Mouse (Mus musculus) forebrain, postnatal 0 days (tissue): Measurements from ENCODE around the gene Mmd. TPM values are rescaled to one million over a fixed set of nuclear protein-coding genes. Genes with fewer than 3 reads are reported as not detected.
A peak's percentile ranks its signal among the peaks of the same experiment; 100 is the strongest.

Experiments
- ATAC-seq: fragments of 200-750 bp; cut with Nextera tagmentation; 2 replicates; pipeline ENCODE4 v1.8.0; 2017; ENCODE audit warnings: mild to moderate bottlenecking, moderate library complexity
- DNase-seq: peaks from one replicate; pipeline ENCODE4 v3.0.0-alpha.2; 2015
- H3K27ac ChIP-seq: fragments of 300-500 bp; sonication (generic); 2 replicates; pipeline ENCODE4 v1.5.1; 2014; ENCODE audit warnings: low read depth, mild to moderate bottlenecking, antibody characterized with exemption, low read length, moderate library complexity, mixed read lengths
- H3K27me3 ChIP-seq: fragments of 300-500 bp; sonication (generic); 2 replicates; pipeline ENCODE4 v1.6.1; 2014; ENCODE audit warnings: mild to moderate bottlenecking, low read length, mixed read lengths; ENCODE audit not compliant: insufficient read depth
- H3K36me3 ChIP-seq: fragments of 300-500 bp; sonication (generic); 2 replicates; pipeline ENCODE4 v1.6.1; 2014; ENCODE audit warnings: mild to moderate bottlenecking, moderate library complexity; ENCODE audit not compliant: insufficient read depth
- H3K4me1 ChIP-seq: fragments of 300-500 bp; sonication (generic); 2 replicates; pipeline ENCODE4 v1.6.1; 2014; ENCODE audit warnings: antibody characterized with exemption; ENCODE audit not compliant: insufficient read depth
- H3K4me2 ChIP-seq: fragments of 300-500 bp; sonication (generic); 2 replicates; pipeline ENCODE4 v1.6.1; 2014; ENCODE audit warnings: low read depth, mild to moderate bottlenecking, moderate library complexity
- H3K4me3 ChIP-seq: fragments of 300-500 bp; sonication (generic); 2 replicates; pipeline ENCODE4 v1.5.1; 2014; ENCODE audit warnings: low read depth, low read length, mixed read lengths
- H3K9ac ChIP-seq: fragments of 300-500 bp; sonication (generic); 2 replicates; pipeline ENCODE4 v1.6.1; 2014; ENCODE audit warnings: mild to moderate bottlenecking
- H3K9me3 ChIP-seq: fragments of 300-500 bp; sonication (generic); 2 replicates; pipeline ENCODE4 v1.6.1; 2016; ENCODE audit warnings: low read length
- CTCF ChIP-seq: sonication (generic); IDR thresholded peaks from 2 replicates; pipeline ENCODE4 v1.5.1; 2016; ENCODE audit warnings: antibody characterized with exemption, control low read depth, low read depth
- WGBS: fragments of 180-500 bp; shearing (Covaris S2); extraction: QIAGEN DNeasy Blood & Tissue Kit; methylation state at CpG from one replicate; pipeline ENCODE4 v1.1.7; 2014; 5-methylcytosine and 5-hydroxymethylcytosine counted together
- polyA plus RNA-seq: library from polyadenylated mRNA; unstranded; fragments of >200 nt; fragmentation: Nextera tagmentation; extraction: Ambion mirVana; gene quantifications from 2 replicates; pipeline ENCODE4 v1.2.1, GENCODE M21; 2015
- total RNA-seq: library from RNA; depleted of rRNA; stranded (reverse); fragments of >200 nt; gene quantifications from 2 replicates; pipeline ENCODE4 v1.2.3, GENCODE M21; 2014

Mmd gene
- total and polyA plus RNA-seq, 2 experiments from 2014 or later, result 119 to 161 TPM

GRCm38 (mm10) chr11:90291156-90291555, 41.9 kb downstream of the Mmd start:
- DNase-seq (no peak), ATAC-seq (no peak)
- WGBS, result 78% methylated on average over 4 of the region's 4 CpGs
- H3K27ac ChIP-seq, result no peak overlapping the region
- no peaks in the 10 kb centered on the region for H3K27me3 ChIP-seq
- H3K9me3 ChIP-seq, result no peaks in the 10 kb centered on the region
- no peak overlapping the region for H3K4me2 ChIP-seq
- H3K4me3 ChIP-seq, result no peak overlapping the region
- no peaks in the 10 kb centered on the region for H3K36me3 ChIP-seq
- H3K4me1 ChIP-seq, result no peaks in the 10 kb centered on the region
- TF ChIP-seq CTCF, result no peak
- H3K9ac ChIP-seq, result no peak overlapping the region

DNA sequence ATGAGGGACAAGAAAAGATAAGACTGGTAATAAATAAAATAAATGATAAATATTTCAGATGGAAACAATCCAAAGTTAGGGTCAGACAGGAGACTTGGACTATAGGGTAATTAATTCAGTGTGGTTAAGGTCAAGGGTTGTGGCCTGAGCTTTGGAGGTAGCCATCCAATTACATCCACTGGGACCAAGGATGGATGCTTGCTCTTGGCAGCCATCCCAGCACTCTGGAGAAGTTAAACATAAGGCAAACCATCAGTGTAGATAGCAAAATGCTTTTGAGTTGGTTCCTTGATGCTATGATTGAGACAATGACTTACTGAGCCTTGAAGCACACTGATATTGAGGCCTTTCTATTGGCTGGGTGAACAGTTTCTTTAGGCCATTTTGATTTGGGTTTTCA, 43.5 kb downstream of the Mmd start:
- Histone ChIP-seq H3K27me3 (no peaks in the 10 kb centered on the region), H3K36me3 (no peaks in the 10 kb centered on the region), H3K4me3 (no peak overlapping the region), H3K4me1 (no peaks in the 10 kb centered on the region), H3K4me2 (no peak overlapping the region), H3K27ac (no peak overlapping the region), H3K9me3 (no peaks in the 10 kb centered on the region), H3K9ac (no peak overlapping the region)
- no peak for DNase-seq
- no peak for ATAC-seq
- no peak for TF ChIP-seq CTCF

GRCm38 (mm10) chr11:90294622-90295021, 45.4 kb downstream of the Mmd start:
- TF ChIP-seq CTCF, result no peak
- 90% methylated on average over 2 of the region's 2 CpGs for WGBS
- H3K4me1 ChIP-seq, result no peaks in the 10 kb centered on the region
- ATAC-seq (no peak), DNase-seq (no peak)
- H3K4me2 ChIP-seq, result no peak overlapping the region
- H3K4me3 ChIP-seq, result no peak overlapping the region
- no peaks in the 10 kb centered on the region for H3K27me3 ChIP-seq
- H3K36me3 ChIP-seq, result no peaks in the 10 kb centered on the region
- H3K9me3 ChIP-seq, result no peaks in the 10 kb centered on the region
- no peak overlapping the region for H3K27ac ChIP-seq
- no peak overlapping the region for H3K9ac ChIP-seq

- H3K4me1 ChIP-seq, result no peaks in the 10 kb centered on the region
- no peaks in the 10 kb centered on the region for H3K36me3 ChIP-seq
- ATAC-seq (no peak), DNase-seq (no peak)
- H3K9ac ChIP-seq, result no peak overlapping the region
- no peak overlapping the region for H3K27ac ChIP-seq
- H3K4me2 ChIP-seq, result no peak overlapping the region
- TF ChIP-seq CTCF, result no peak
- no peak overlapping the region for H3K4me3 ChIP-seq
- no peaks in the 10 kb centered on the region for H3K27me3 ChIP-seq
- no peaks in the 10 kb centered on the region for H3K9me3 ChIP-seq
- 76% methylated on average over 5 of the region's 5 CpGs for WGBS
Observed at GRCm38 (mm10) chr11:90306067-90306466, 56.8 kb downstream of the Mmd start.

DNA sequence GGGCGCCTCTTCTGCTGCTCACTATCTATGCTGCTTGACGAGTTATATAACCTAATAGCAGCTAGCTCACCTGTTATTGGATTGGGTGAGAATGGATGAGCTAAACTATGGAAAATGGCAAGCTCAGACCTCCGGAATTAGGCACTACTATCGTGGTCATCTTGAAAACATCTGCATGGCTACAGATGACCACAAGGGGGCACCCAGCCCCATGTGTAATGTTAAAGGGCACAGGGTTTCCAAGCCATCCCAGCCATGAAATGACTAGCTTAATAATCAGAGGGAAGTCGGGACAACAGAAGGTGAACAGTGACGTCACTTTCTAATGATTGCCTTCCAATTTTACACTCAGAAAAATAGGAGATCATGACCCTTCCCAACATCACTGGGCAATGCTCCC, 57.7 kb downstream of the Mmd start:
- Histone ChIP-seq H3K27ac (no peak overlapping the region), H3K4me3 (no peak overlapping the region), H3K27me3 (no peaks in the 10 kb centered on the region), H3K9me3 (no peaks in the 10 kb centered on the region), H3K36me3 (no peaks in the 10 kb centered on the region), H3K4me1 (no peaks in the 10 kb centered on the region), H3K9ac (no peak overlapping the region), H3K4me2 (no peak overlapping the region)
- peak; percentile 75 for TF ChIP-seq CTCF
- ATAC-seq (no peak), DNase-seq (peak; percentile 39)
- 46% methylated on average over 6 of the region's 6 CpGs for WGBS

DNA sequence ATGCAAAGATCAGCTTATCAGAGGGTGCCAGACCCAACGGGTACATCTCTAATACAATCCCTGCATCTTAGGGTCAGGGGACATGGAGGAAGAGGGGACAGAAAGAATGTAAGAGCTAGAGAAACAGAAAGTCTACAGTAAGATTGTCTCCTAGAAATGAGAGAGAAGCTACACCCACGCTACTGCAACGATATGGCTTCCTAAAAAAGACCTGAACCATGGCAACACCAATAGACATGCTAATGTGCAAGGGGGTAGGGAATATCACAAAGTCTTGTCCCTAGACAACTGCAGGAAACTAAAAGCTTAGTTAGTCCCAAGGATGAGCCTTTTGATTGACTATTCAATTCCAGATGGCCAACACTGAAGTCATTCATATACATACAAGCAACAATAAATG, 65.3 kb downstream of the Mmd start:
- no peaks in the 10 kb centered on the region for H3K36me3 ChIP-seq
- no peaks in the 10 kb centered on the region for H3K4me1 ChIP-seq
- ATAC-seq (no peak), DNase-seq (no peak)
- no peaks in the 10 kb centered on the region for H3K9me3 ChIP-seq
- 81% methylated on average over 3 of the region's 3 CpGs for WGBS
- no peak for TF ChIP-seq CTCF
- no peak overlapping the region for H3K27ac ChIP-seq
- H3K4me3 ChIP-seq, result no peak overlapping the region
- no peak overlapping the region for H3K4me2 ChIP-seq
- no peak overlapping the region for H3K9ac ChIP-seq
- no peaks in the 10 kb centered on the region for H3K27me3 ChIP-seq

DNA sequence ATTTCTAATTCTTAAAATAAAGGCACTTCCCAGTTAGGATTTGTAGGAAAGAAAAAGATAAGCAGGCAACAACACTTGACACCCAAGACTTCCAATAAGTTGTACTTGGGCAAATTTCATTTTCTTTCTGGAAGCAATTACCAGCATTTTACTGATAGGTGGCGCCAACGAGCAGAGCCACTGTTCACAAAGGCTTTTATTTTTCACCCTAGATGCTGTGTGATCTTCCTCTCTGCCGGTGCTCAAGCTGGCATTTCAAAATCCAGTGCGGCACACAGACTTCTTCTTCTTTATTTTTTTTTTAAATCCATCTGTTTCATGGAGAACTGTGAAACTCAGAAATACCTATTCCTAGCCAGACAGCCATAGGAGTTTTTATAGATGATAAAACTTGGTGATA, 68.2 kb downstream of the Mmd start:
- H3K27me3 ChIP-seq, result no peaks in the 10 kb centered on the region
- ATAC-seq, result no peak

GRCm38 (mm10) chr11:90320922-90321321, 71.7 kb downstream of the Mmd start:
- Histone ChIP-seq H3K27ac (no peak overlapping the region), H3K4me3 (no peak overlapping the region), H3K4me1 (no peaks in the 10 kb centered on the region), H3K36me3 (no peaks in the 10 kb centered on the region), H3K9ac (no peak overlapping the region), H3K9me3 (no peaks in the 10 kb centered on the region), H3K4me2 (no peak overlapping the region), H3K27me3 (no peaks in the 10 kb centered on the region)
- TF ChIP-seq CTCF, result no peak
- WGBS, result 70% methylated on average over 7 of the region's 7 CpGs
- DNase-seq, result no peak
- ATAC-seq, result no peak

More for the DNA sequence above, 68.2 kb downstream of the Mmd start:
- Histone ChIP-seq H3K9ac (no peak overlapping the region), H3K27ac (no peak overlapping the region), H3K36me3 (no peaks in the 10 kb centered on the region), H3K4me1 (no peaks in the 10 kb centered on the region), H3K4me3 (no peak overlapping the region), H3K4me2 (no peak overlapping the region), H3K9me3 (no peaks in the 10 kb centered on the region)
- peak; percentile 88 for TF ChIP-seq CTCF
- WGBS, result 6% methylated on average over 4 of the region's 4 CpGs
- DNase-seq, result peak; percentile 83
